Mouse (Mus musculus) hindbrain, embryonic 12.5 days (tissue): ENCODE results near the gene Clpsl2. TPM values are rescaled to one million over a fixed set of nuclear protein-coding genes. Genes with fewer than 3 reads are reported as not detected.
A peak's percentile ranks its signal among the peaks of the same experiment; 100 is the strongest.
"Not testable (repeated sequence)": the region's sequence is repeated elsewhere in the genome, so short reads cannot be mapped to it uniquely, and the experiment has no call there.

Experiments
- ATAC-seq: fragments of 200-750 bp; cut with Nextera tagmentation; 2 replicates; pipeline ENCODE4 v1.8.0; 2017; ENCODE audit warnings: moderate TSS enrichment; ENCODE audit not compliant: low FRiP score
- H3K27ac ChIP-seq: fragments of 300-500 bp; sonication (generic); 2 replicates; pipeline ENCODE4 v1.5.1; 2016; ENCODE audit warnings: mild to moderate bottlenecking
- H3K27me3 ChIP-seq: fragments of 300-500 bp; sonication (generic); 2 replicates; pipeline ENCODE4 v1.6.1; 2016; ENCODE audit warnings: mild to moderate bottlenecking
- H3K36me3 ChIP-seq: fragments of 300-500 bp; sonication (generic); 2 replicates; pipeline ENCODE4 v1.6.1; 2016; ENCODE audit warnings: mild to moderate bottlenecking
- H3K4me1 ChIP-seq: fragments of 300-500 bp; sonication (generic); 2 replicates; pipeline ENCODE4 v1.6.1; 2016
- H3K4me2 ChIP-seq: fragments of 300-500 bp; sonication (generic); replicated peaks from 2 replicates; pipeline ENCODE4 v1.6.1; 2016; ENCODE audit warnings: mild to moderate bottlenecking
- H3K4me3 ChIP-seq: fragments of 300-500 bp; sonication (generic); 2 replicates; pipeline ENCODE4 v1.5.1; 2016; ENCODE audit warnings: mild to moderate bottlenecking
- H3K9ac ChIP-seq: fragments of 300-500 bp; sonication (generic); 2 replicates; pipeline ENCODE4 v1.6.1; 2016; ENCODE audit warnings: mild to moderate bottlenecking, moderate library complexity
- H3K9me3 ChIP-seq: fragments of 300-500 bp; sonication (generic); replicated peaks from 2 replicates; pipeline ENCODE4 v1.6.1; 2016; ENCODE audit warnings: mild to moderate bottlenecking
- WGBS: fragments of 180-500 bp; shearing (Covaris S2); methylation state at CpG from one replicate; pipeline ENCODE4 v1.1.7; 2016; 5-methylcytosine and 5-hydroxymethylcytosine counted together
- polyA plus RNA-seq: library from polyadenylated mRNA; unstranded; fragments of >200 nt; fragmentation: Nextera tagmentation; extraction: Ambion mirVana; gene quantifications from 2 replicates; pipeline ENCODE4 v1.2.1, GENCODE M21; 2016

Gene Clpsl2
- polyA plus RNA-seq, 1 experiment from 2014 or later, result not detected

DNA sequence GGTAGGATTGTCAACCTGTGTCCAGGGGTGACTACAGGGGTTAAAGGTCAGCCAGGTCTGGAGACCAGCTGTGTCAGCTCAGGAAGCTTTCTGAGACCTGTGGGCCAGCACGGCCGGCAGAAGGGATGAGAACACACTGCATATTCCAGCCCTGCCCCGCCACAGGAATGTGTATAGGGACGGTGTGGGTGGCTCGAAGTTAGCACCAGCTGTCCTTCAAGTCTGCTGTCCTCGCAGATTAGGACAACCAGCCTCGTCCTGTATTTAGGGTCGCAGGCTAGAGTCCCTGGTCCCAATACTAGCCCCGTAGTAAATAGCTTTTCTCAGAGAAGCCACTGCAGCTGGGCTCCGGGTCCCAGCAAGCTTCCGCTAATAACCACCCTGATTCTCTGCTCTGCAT, 661 bp upstream of the Clpsl2 start:
- Histone ChIP-seq H3K4me2 (no peak overlapping the region), H3K9me3 (no peaks in the 10 kb centered on the region), H3K4me1 (peaks cover 8% of the 10 kb centered on the region; the same call in 1 of the 2 replicates), H3K36me3 (no peaks in the 10 kb centered on the region), H3K9ac (no peak overlapping the region), H3K4me3 (no peak overlapping the region), H3K27me3 (no peaks in the 10 kb centered on the region), H3K27ac (no peak overlapping the region)
- WGBS, result 68% methylated on average over 11 of the region's 11 CpGs
- ATAC-seq, result no peak

DNA sequence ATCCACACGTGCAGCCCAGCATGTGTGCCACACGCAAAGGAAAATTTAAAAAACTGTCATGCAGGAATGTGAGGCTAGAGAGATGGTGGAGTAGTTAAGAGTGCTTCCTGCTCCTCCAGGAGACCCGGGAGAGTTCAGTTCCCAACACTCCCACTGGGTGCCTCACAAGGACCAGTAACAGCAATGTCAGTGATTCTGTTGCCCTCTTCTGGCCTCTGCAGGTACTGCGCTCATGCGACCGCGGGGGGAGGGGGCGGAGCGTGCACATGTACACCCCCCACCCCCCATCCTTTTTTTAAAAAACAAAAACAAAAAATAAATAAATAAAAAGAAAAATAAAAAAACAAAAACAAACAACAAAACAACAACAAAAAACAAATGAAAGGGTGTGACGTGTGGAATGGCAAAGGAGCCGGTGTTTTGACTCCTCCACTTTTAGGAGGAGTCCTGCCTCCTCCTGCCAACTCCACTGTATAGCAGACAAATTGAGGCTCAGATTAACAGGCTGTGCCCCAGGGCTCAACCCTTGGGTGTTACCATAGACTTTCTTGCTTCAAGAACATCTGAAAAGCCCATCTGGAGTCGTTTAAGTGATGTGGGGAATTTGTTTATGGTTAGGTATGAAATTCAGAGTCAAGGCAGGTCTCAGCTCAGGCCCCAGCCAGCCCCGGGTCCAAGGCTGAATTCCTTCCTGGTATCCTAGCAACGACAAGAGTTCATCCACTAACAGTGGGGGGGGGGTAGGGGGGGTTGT, 4.0 kb downstream of the Clpsl2 start:
- Histone ChIP-seq H3K9ac (no peak overlapping the region), H3K4me2 (no peak overlapping the region), H3K4me3 (no peak overlapping the region), H3K27ac (no peak overlapping the region), H3K9me3 (no peaks in the 10 kb centered on the region), H3K4me1 (peaks cover 15% of the 10 kb centered on the region), H3K36me3 (no peaks in the 10 kb centered on the region), H3K27me3 (no peaks in the 10 kb centered on the region)
- 5% methylated on average over 14 of the region's 14 CpGs for WGBS
- no peak for ATAC-seq

DNA sequence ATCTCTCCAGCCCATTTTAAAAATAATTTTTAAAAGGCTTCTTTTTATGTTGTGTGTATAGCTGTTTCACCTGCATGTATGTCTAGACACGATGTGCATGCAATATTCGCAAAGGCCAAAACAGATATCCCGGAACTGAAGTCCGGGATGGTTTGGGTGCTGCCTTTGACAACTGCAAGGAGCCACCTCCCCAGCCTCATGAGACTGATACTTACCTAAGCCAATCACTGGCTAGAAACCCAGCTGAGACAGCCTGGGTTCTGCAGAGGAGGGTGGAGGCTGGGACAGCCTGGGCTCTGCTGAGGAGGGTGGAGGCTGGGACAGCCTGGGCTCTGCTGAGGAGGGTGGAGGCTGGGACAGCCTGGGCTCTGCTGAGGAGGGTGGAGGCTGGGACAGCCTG, 4.8 kb downstream of the Clpsl2 start:
- peaks cover 15% of the 10 kb centered on the region for H3K4me1 ChIP-seq
- not testable (repeated sequence) for H3K36me3 ChIP-seq, H3K4me3 ChIP-seq, H3K4me2 ChIP-seq, H3K9me3 ChIP-seq, H3K9ac ChIP-seq, H3K27ac ChIP-seq, ATAC-seq, H3K27me3 ChIP-seq
- WGBS, result 90% methylated on average over 4 of the region's 4 CpGs

DNA sequence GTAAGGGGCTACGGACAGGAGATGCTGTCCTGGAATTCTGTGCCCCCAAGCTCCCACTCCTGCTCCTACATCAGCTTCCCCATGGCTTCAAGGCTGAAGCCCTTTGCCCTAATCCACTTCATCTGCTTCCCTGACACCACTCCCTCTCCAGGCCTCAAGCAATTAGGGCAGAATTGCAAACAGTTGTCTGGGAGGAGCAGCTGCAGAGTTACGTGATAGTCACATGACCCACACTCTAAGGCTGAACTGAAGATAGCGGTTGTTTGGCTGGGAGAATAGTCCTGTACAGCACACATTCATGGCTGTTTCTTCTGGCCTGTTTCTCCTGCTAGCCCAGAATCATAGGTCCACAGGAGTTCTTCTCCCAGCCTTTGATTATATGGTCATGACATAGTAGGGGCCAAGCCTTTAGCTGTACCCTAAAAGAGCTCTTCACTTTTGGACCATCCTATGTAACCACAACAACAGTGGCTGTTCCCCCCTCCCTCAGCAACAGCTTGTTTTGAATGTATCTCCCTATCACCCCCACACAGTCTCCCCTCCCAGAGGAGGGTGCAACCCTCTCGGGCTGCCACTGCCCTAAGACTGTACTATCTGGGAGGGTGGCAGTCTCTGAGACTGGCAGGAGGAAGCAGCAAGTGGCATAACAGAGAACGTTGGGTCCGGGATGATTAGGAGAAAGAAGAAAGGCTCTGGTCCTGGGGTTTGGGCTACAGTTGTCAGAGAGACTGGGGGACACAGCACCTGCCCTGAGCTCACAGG, 7.6 kb downstream of the Clpsl2 start:
- Histone ChIP-seq H3K9me3 (no peaks in the 10 kb centered on the region), H3K27me3 (no peaks in the 10 kb centered on the region), H3K4me2 (no peak overlapping the region), H3K36me3 (no peaks in the 10 kb centered on the region), H3K27ac (no peak overlapping the region), H3K9ac (no peak overlapping the region), H3K4me3 (no peak overlapping the region), H3K4me1 (peaks cover 15% of the 10 kb centered on the region)
- ATAC-seq, result peak; percentile 13; the same call in 1 of the 2 replicates
- 50% methylated on average over 6 of the region's 6 CpGs for WGBS

DNA sequence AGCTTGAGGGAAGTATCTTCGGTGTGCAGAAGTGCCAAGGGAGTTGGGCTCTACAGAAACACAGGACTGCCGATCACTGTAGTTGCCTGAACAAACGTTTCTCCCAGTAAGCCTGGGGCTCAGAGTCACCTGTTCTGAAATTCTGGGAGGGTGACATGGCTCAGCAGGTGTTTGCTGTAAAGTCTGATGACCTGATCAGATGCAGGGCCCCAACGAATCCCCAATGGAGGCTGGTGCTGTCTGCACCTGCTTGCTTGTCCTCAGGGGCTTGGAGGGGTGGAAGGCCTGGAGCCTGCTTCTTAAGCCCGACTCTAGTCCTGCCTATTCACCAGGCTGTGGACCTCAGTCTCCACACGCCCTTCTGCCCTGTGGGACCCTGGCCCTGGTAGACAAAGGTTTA, 8.6 kb downstream of the Clpsl2 start:
- no peaks in the 10 kb centered on the region for H3K36me3 ChIP-seq
- no peak overlapping the region for H3K4me2 ChIP-seq
- no peak overlapping the region for H3K27ac ChIP-seq
- 70% methylated on average over 6 of the region's 6 CpGs for WGBS
- no peak overlapping the region for H3K4me3 ChIP-seq
- no peak overlapping the region for H3K9ac ChIP-seq
- no peaks in the 10 kb centered on the region for H3K9me3 ChIP-seq
- peaks cover 14% of the 10 kb centered on the region for H3K4me1 ChIP-seq
- H3K27me3 ChIP-seq, result no peaks in the 10 kb centered on the region
- ATAC-seq, result no peak

DNA sequence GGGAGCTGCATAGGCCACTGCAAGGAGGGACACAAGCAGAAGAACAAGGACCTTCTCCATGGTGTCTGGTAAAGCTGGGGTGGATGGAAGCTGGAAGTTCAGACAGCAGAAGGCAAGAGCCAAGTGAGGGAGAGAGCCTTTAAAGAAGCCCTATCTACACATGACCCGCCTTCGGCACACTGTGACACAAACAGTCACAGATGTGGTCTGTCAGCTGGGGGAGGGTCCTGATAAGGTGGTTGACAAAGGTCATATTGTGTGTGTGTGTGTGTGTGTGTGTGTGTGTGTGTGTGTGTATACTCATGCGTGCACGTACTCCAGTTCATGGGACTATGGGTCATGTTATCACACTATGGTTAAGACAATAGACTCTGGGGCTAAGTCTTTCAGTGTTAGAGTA, 11.4 kb downstream of the Clpsl2 start, which contains the start of gene Clps:
Gene Clps (minus strand): TSS at position 169 of the 400 bp plus-strand sequence.
- Histone ChIP-seq H3K4me2 (no peak within 1 kb of the TSS), H3K27me3 (no peaks in the 10 kb centered on the region), H3K4me3 (no peak within 1 kb of the TSS), H3K9me3 (no peaks in the 10 kb centered on the region), H3K36me3 (no peaks in the 10 kb centered on the region), H3K4me1 (peaks cover 7% of the 10 kb centered on the region; the same call in 1 of the 2 replicates), H3K27ac (no peak within 1 kb of the TSS), H3K9ac (no peak within 1 kb of the TSS)
- 91% methylated on average over 4 of the region's 4 CpGs for WGBS
- no peak for ATAC-seq

DNA sequence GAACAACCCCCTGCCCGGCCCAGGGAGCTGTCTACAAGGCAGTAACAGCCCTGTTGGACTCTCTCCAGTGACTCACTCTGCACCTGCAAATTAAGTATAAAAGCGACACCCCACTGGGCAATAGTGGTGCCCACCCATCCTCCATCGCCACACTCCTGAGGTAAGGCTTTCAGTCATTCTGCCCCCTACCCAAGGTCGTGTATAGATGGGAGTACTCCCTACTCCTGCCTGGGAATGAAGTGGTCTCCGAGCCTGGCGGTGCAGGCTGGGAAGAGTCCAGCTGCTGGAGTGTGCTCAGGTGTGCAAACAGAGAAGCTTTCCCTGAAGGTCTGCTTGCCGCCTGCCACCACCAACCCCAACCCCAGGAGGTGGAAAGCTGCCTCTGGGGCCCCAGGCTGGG, 12.4 kb downstream of the Clpsl2 start:
- Histone ChIP-seq H3K27ac (no peak overlapping the region), H3K4me2 (no peak overlapping the region), H3K9ac (no peak overlapping the region), H3K36me3 (no peaks in the 10 kb centered on the region), H3K4me1 (peaks cover 5% of the 10 kb centered on the region; the same call in 1 of the 2 replicates), H3K4me3 (no peak overlapping the region), H3K27me3 (no peaks in the 10 kb centered on the region), H3K9me3 (no peaks in the 10 kb centered on the region)
- 58% methylated on average over 7 of the region's 7 CpGs for WGBS
- no peak for ATAC-seq

DNA sequence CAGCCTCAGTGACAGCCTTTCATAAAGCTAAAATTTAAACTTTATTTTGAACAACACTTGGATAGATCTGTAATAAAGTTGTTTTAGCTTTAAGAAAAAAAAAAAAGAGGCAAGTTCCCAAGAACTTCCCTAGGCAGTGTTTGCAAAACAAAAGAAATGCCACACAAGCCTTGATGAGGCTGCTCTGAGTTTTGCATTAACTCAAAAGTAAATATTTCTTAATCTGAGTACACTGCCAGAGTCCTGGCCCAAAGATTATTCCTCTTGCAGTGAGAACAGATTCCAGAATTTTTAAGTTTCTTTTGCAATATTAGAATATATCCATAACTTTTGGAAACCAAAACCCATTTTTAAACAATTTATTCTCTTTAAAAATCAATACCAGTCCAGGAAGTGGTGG, 16.0 kb downstream of the Clpsl2 start:
- no peak overlapping the region for H3K9ac ChIP-seq
- no peaks in the 10 kb centered on the region for H3K36me3 ChIP-seq
- H3K9me3 ChIP-seq, result no peaks in the 10 kb centered on the region
- no peaks in the 10 kb centered on the region for H3K4me1 ChIP-seq
- ATAC-seq, result no peak
- no peak overlapping the region for H3K4me3 ChIP-seq
- no peak overlapping the region for H3K27ac ChIP-seq
- H3K4me2 ChIP-seq, result no peak overlapping the region
- H3K27me3 ChIP-seq, result no peaks in the 10 kb centered on the region

DNA sequence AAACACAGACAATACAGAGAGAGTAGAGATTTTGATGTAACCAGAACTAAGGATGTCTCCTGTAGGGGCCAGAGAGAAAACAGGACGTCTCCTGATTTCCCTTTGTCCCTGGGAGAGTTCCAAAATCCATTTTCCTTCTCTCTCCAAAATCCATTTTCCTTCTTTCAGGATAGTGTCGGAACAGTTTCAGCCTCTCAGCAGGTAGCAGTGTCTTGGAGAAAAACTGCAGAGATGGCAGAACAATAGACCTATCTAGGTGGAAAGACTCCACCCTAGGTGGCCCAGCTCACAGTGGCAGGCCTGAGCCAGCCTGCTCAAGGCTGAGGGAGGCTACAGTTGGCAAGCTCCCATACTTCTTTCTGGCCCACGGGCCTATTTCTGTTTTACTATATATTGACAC, 18.3 kb downstream of the Clpsl2 start:
- no peak overlapping the region for H3K9ac ChIP-seq
- H3K9me3 ChIP-seq, result no peaks in the 10 kb centered on the region
- no peaks in the 10 kb centered on the region for H3K36me3 ChIP-seq
- WGBS, result 27% methylated on average over 3 of the region's 3 CpGs
- no peak overlapping the region for H3K27ac ChIP-seq
- no peak overlapping the region for H3K4me2 ChIP-seq
- no peaks in the 10 kb centered on the region for H3K27me3 ChIP-seq
- ATAC-seq, result no peak
- H3K4me1 ChIP-seq, result no peaks in the 10 kb centered on the region
- no peak overlapping the region for H3K4me3 ChIP-seq

DNA sequence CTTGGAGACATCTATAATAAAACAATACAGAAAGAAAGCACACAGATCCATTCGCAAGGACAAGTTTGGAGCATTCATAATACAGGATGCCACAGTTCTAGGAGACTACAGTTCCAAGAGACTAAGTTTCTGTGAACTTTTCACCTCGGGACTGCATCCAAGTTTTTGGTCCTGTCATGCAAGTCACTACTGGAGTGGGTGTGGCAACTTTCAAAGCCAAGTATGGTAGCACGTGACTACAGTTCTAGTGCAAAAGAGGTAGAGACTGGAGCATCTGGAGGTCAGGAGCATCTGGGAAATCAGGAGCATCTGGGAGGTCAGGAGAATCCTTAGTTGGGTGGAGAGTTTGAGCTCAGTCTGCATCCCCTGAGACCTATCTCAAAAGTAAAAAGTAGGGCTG, 22.7 kb downstream of the Clpsl2 start:
- no peak overlapping the region for H3K4me2 ChIP-seq
- H3K9ac ChIP-seq, result no peak overlapping the region
- H3K4me1 ChIP-seq, result peaks cover 10% of the 10 kb centered on the region
- 82% methylated on average over 3 of the region's 3 CpGs for WGBS
- H3K36me3 ChIP-seq, result no peaks in the 10 kb centered on the region
- peaks cover 5% of the 10 kb centered on the region for H3K27me3 ChIP-seq
- H3K27ac ChIP-seq, result no peak overlapping the region
- no peak overlapping the region for H3K4me3 ChIP-seq
- ATAC-seq, result no peak
- H3K9me3 ChIP-seq, result no peaks in the 10 kb centered on the region

DNA sequence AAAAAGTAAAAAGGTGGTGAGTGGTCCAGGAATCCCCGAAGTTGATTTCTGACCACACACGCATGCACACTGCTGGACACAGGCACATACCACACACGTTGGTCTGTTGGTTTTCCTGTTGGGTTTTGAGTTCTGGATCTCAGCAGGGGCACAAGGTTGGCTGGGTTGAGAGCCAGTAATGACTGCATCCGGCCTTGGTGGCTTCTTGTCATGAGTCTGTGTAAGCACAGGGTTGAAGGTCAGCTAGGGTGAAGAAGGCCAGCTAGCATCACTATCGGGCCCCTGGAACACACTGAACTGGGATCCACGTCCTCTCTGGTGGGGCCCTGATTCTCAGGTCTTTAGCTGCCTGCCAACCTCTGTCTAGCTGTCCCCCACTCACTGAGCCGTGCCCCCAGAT, 23.3 kb downstream of the Clpsl2 start:
- Histone ChIP-seq H3K27ac (no peak overlapping the region), H3K4me2 (no peak overlapping the region), H3K36me3 (no peaks in the 10 kb centered on the region), H3K9me3 (no peaks in the 10 kb centered on the region), H3K9ac (no peak overlapping the region), H3K4me3 (no peak overlapping the region), H3K4me1 (peaks cover 10% of the 10 kb centered on the region), H3K27me3 (peaks cover 5% of the 10 kb centered on the region)
- no peak for ATAC-seq
- 84% methylated on average over 7 of the region's 7 CpGs for WGBS

DNA sequence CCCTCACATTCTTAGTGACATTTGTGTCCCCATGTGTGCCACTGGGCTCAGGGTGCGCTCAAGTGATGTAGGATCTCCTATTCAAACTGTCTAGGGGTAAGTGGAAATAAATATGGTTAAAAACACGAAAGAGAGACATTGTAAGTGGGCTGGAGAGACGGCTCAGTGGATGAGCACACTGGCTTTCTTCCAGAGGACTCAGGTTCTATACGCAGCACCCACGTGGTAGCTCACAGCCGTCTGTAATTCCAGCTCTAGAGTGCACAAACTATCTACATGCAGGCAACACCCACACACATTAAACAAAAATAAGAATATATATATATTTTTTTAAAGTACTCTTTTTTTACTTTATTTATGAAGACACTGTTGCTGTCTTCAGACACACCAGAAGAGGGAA, 23.7 kb downstream of the Clpsl2 start:
- no peak for ATAC-seq
- Histone ChIP-seq H3K9ac (no peak overlapping the region), H3K36me3 (no peaks in the 10 kb centered on the region), H3K4me3 (no peak overlapping the region), H3K27me3 (peaks cover 5% of the 10 kb centered on the region), H3K9me3 (no peaks in the 10 kb centered on the region), H3K4me1 (peaks cover 10% of the 10 kb centered on the region), H3K4me2 (no peak overlapping the region), H3K27ac (no peak overlapping the region)
- WGBS, result 79% methylated on average over 6 of the region's 6 CpGs
